Mouse (Mus musculus) liver, embryonic 15.5 days (tissue): Measurements from ENCODE around the gene Chrna9. TPM values are rescaled to one million over a fixed set of nuclear protein-coding genes. Genes with fewer than 3 reads are reported as not detected.

Experiments
- ATAC-seq: fragments of 200-750 bp; cut with Nextera tagmentation; 2 replicates; pipeline ENCODE4 v1.8.0; 2017; ENCODE audit warnings: moderate number of reproducible peaks, mild to moderate bottlenecking, moderate library complexity; ENCODE audit not compliant: insufficient read depth
- H3K27ac ChIP-seq: fragments of 300-500 bp; sonication (generic); replicated peaks from 2 replicates; pipeline ENCODE4 v1.5.1; 2015; ENCODE audit warnings: mild to moderate bottlenecking, inconsistent platforms
- H3K27me3 ChIP-seq: fragments of 300-500 bp; sonication (generic); 2 replicates; pipeline ENCODE4 v1.6.1; 2015; ENCODE audit warnings: mild to moderate bottlenecking, inconsistent platforms
- H3K36me3 ChIP-seq: fragments of 300-500 bp; sonication (generic); replicated peaks from 2 replicates; pipeline ENCODE4 v1.6.1; 2015; ENCODE audit warnings: moderate library complexity, mild to moderate bottlenecking, inconsistent platforms
- H3K4me1 ChIP-seq: fragments of 300-500 bp; sonication (generic); replicated peaks from 2 replicates; pipeline ENCODE4 v1.6.1; 2015; ENCODE audit warnings: inconsistent platforms
- H3K4me2 ChIP-seq: fragments of 300-500 bp; sonication (generic); 2 replicates; pipeline ENCODE4 v1.6.1; 2015; ENCODE audit warnings: moderate library complexity, mild to moderate bottlenecking, inconsistent platforms
- H3K4me3 ChIP-seq: fragments of 300-500 bp; sonication (generic); replicated peaks from 2 replicates; pipeline ENCODE4 v1.5.1; 2015; ENCODE audit warnings: mild to moderate bottlenecking, inconsistent platforms
- H3K9ac ChIP-seq: fragments of 300-500 bp; sonication (generic); 2 replicates; pipeline ENCODE4 v1.6.1; 2015; ENCODE audit warnings: moderate library complexity, mild to moderate bottlenecking, inconsistent platforms
- H3K9me3 ChIP-seq: fragments of 300-500 bp; sonication (generic); replicated peaks from 2 replicates; pipeline ENCODE4 v1.6.1; 2016; ENCODE audit warnings: inconsistent platforms
- WGBS: fragments of 180-500 bp; shearing (Covaris S2); methylation state at CpG from one replicate; pipeline ENCODE4 v1.1.7; 2015; ENCODE audit warnings: mixed read lengths; ENCODE audit not compliant: insufficient replicate concordance; 5-methylcytosine and 5-hydroxymethylcytosine counted together
- polyA plus RNA-seq: library from polyadenylated mRNA; unstranded; fragments of >200 nt; fragmentation: Nextera tagmentation; extraction: Ambion mirVana; gene quantifications from 2 replicates; pipeline ENCODE4 v1.2.1, GENCODE M21; 2015

Gene Chrna9
- polyA plus RNA-seq, 1 experiment from 2014 or later, result not detected

- Histone ChIP-seq H3K9ac (no peak overlapping the region), H3K9me3 (no peaks in the 10 kb centered on the region), H3K36me3 (no peaks in the 10 kb centered on the region), H3K4me2 (no peak overlapping the region), H3K27ac (no peak overlapping the region), H3K4me3 (no peak overlapping the region), H3K4me1 (no peaks in the 10 kb centered on the region), H3K27me3 (no peaks in the 10 kb centered on the region)
- no peak for ATAC-seq
- 23% methylated on average over 12 of the region's 12 CpGs for WGBS
Observed at GRCm38 (mm10) chr5:65919326-65919725, 15.4 kb upstream of the Chrna9 start.

- H3K4me1 ChIP-seq, result no peaks in the 10 kb centered on the region
- no peak overlapping the region for H3K27ac ChIP-seq
- H3K36me3 ChIP-seq, result no peaks in the 10 kb centered on the region
- H3K9ac ChIP-seq, result no peak overlapping the region
- ATAC-seq, result no peak
- no peak overlapping the region for H3K4me3 ChIP-seq
- no peaks in the 10 kb centered on the region for H3K9me3 ChIP-seq
- 85% methylated on average over 3 of the region's 3 CpGs for WGBS
- no peak overlapping the region for H3K4me2 ChIP-seq
- no peaks in the 10 kb centered on the region for H3K27me3 ChIP-seq
Observed at GRCm38 (mm10) chr5:65919904-65920303, 14.8 kb upstream of the Chrna9 start.

- Histone ChIP-seq H3K4me3 (no peak overlapping the region), H3K4me2 (no peak overlapping the region), H3K36me3 (no peaks in the 10 kb centered on the region), H3K27ac (no peak overlapping the region), H3K27me3 (no peaks in the 10 kb centered on the region), H3K4me1 (no peaks in the 10 kb centered on the region), H3K9me3 (no peaks in the 10 kb centered on the region), H3K9ac (no peak overlapping the region)
- no peak for ATAC-seq
- WGBS, result 64% methylated on average over 12 of the region's 12 CpGs
Observed at GRCm38 (mm10) chr5:65920701-65921426, 13.9 kb upstream of the Chrna9 start.

- Histone ChIP-seq H3K27me3 (no peaks in the 10 kb centered on the region), H3K4me2 (no peak overlapping the region), H3K36me3 (no peaks in the 10 kb centered on the region), H3K27ac (no peak overlapping the region), H3K9ac (no peak overlapping the region), H3K4me3 (no peak overlapping the region), H3K9me3 (no peaks in the 10 kb centered on the region), H3K4me1 (no peaks in the 10 kb centered on the region)
- 53% methylated on average over 9 of the region's 9 CpGs for WGBS
- no peak for ATAC-seq
Observed at GRCm38 (mm10) chr5:65921477-65922138, 13.1 kb upstream of the Chrna9 start.

- Histone ChIP-seq H3K9ac (no peak overlapping the region), H3K4me3 (no peak overlapping the region), H3K9me3 (no peaks in the 10 kb centered on the region), H3K4me1 (no peaks in the 10 kb centered on the region), H3K27me3 (no peaks in the 10 kb centered on the region), H3K36me3 (no peaks in the 10 kb centered on the region), H3K27ac (no peak overlapping the region), H3K4me2 (no peak overlapping the region)
- WGBS, result 69% methylated on average over 6 of the region's 6 CpGs
- ATAC-seq, result no peak
Observed at GRCm38 (mm10) chr5:65926666-65927065, 8.1 kb upstream of the Chrna9 start.

- ATAC-seq, result no peak
- H3K9me3 ChIP-seq, result no peaks in the 10 kb centered on the region
- 23% methylated on average over 7 of the region's 7 CpGs for WGBS
- H3K27me3 ChIP-seq, result no peaks in the 10 kb centered on the region
- no peak overlapping the region for H3K4me2 ChIP-seq
- no peak overlapping the region for H3K27ac ChIP-seq
- no peaks in the 10 kb centered on the region for H3K4me1 ChIP-seq
- H3K9ac ChIP-seq, result no peak overlapping the region
- no peaks in the 10 kb centered on the region for H3K36me3 ChIP-seq
- no peak overlapping the region for H3K4me3 ChIP-seq
Observed at GRCm38 (mm10) chr5:65929162-65929561, 5.6 kb upstream of the Chrna9 start.

- H3K4me2 ChIP-seq, result no peak overlapping the region
- no peak for ATAC-seq
- no peaks in the 10 kb centered on the region for H3K9me3 ChIP-seq
- no peak overlapping the region for H3K4me3 ChIP-seq
- no peaks in the 10 kb centered on the region for H3K27me3 ChIP-seq
- no peaks in the 10 kb centered on the region for H3K36me3 ChIP-seq
- WGBS, result 51% methylated on average over 4 of the region's 4 CpGs
- H3K9ac ChIP-seq, result no peak overlapping the region
- no peaks in the 10 kb centered on the region for H3K4me1 ChIP-seq
- H3K27ac ChIP-seq, result no peak overlapping the region
Observed at GRCm38 (mm10) chr5:65930171-65930570, 4.5 kb upstream of the Chrna9 start.

GRCm38 (mm10) chr5:65933258-65933657, 1.5 kb upstream of the Chrna9 start:
- H3K9me3 ChIP-seq, result no peaks in the 10 kb centered on the region
- H3K27ac ChIP-seq, result no peak overlapping the region
- no peak overlapping the region for H3K4me3 ChIP-seq
- WGBS, result 58% methylated on average over 4 of the region's 4 CpGs
- no peak for ATAC-seq
- no peak overlapping the region for H3K4me2 ChIP-seq
- H3K4me1 ChIP-seq, result no peaks in the 10 kb centered on the region
- no peaks in the 10 kb centered on the region for H3K27me3 ChIP-seq
- no peak overlapping the region for H3K9ac ChIP-seq
- H3K36me3 ChIP-seq, result no peaks in the 10 kb centered on the region

GRCm38 (mm10) chr5:65933764-65934163, 957 bp upstream of the Chrna9 start:
- Histone ChIP-seq H3K9ac (no peak overlapping the region), H3K4me1 (no peaks in the 10 kb centered on the region), H3K9me3 (no peaks in the 10 kb centered on the region)

GRCm38 (mm10) chr5:65937011-65937726, 2.4 kb downstream of the Chrna9 start:
- H3K9me3 ChIP-seq, result no peaks in the 10 kb centered on the region
- H3K27ac ChIP-seq, result no peak overlapping the region
- H3K36me3 ChIP-seq, result no peaks in the 10 kb centered on the region
- no peak overlapping the region for H3K9ac ChIP-seq
- no peak overlapping the region for H3K4me3 ChIP-seq
- WGBS, result 42% methylated on average over 11 of the region's 11 CpGs
- ATAC-seq, result no peak
- no peak overlapping the region for H3K4me2 ChIP-seq
- H3K4me1 ChIP-seq, result no peaks in the 10 kb centered on the region
- H3K27me3 ChIP-seq, result no peaks in the 10 kb centered on the region

More at GRCm38 (mm10) chr5:65933764-65934163, 957 bp upstream of the Chrna9 start:
- Histone ChIP-seq H3K27ac (no peak overlapping the region), H3K36me3 (no peaks in the 10 kb centered on the region), H3K4me2 (no peak overlapping the region), H3K27me3 (no peaks in the 10 kb centered on the region), H3K4me3 (no peak overlapping the region)
- ATAC-seq, result no peak
- 62% methylated on average over 2 of the region's 2 CpGs for WGBS

- Histone ChIP-seq H3K9ac (no peak overlapping the region), H3K27me3 (no peaks in the 10 kb centered on the region), H3K4me2 (no peak overlapping the region), H3K9me3 (no peaks in the 10 kb centered on the region), H3K4me1 (no peaks in the 10 kb centered on the region), H3K36me3 (no peaks in the 10 kb centered on the region), H3K27ac (no peak overlapping the region), H3K4me3 (no peak overlapping the region)
- 42% methylated on average over 9 of the region's 9 CpGs for WGBS
- no peak for ATAC-seq
Observed at GRCm38 (mm10) chr5:65937998-65938715, 3.4 kb downstream of the Chrna9 start.
